Mouse (Mus musculus) liver, embryonic 14.5 days (tissue): ENCODE results near the gene Shroom1. TPM values are rescaled to one million over a fixed set of nuclear protein-coding genes. Genes with fewer than 3 reads are reported as not detected.
A peak's percentile ranks its signal among the peaks of the same experiment; 100 is the strongest.

Experiments
- ATAC-seq: fragments of 200-750 bp; cut with Nextera tagmentation; 2 replicates; pipeline ENCODE4 v1.8.0; 2017; ENCODE audit warnings: moderate number of reproducible peaks, mild to moderate bottlenecking, moderate library complexity; ENCODE audit not compliant: insufficient read depth
- DNase-seq, 3 experiments: peaks; one replicate each; pipeline ENCODE4 v3.0.0-alpha.2; 2012 to 2013; ENCODE audit warnings: low read depth in 3 of 3, low spot score in 3 of 3
- H3K27ac ChIP-seq: fragments of 300-500 bp; sonication (generic); 2 replicates; pipeline ENCODE4 v1.5.1; 2014; ENCODE audit warnings: moderate library complexity, mild to moderate bottlenecking, control low read depth, inconsistent platforms
- H3K27me3 ChIP-seq: fragments of 300-500 bp; sonication (generic); 2 replicates; pipeline ENCODE4 v1.6.1; 2014; ENCODE audit warnings: mild to moderate bottlenecking, low read length, moderate library complexity; ENCODE audit not compliant: control insufficient read depth, insufficient read depth
- H3K36me3 ChIP-seq: fragments of 300-500 bp; sonication (generic); replicated peaks from 2 replicates; pipeline ENCODE4 v1.6.1; 2014; ENCODE audit warnings: low read depth; ENCODE audit not compliant: control insufficient read depth, insufficient read depth
- H3K4me1 ChIP-seq, 2 experiments: fragments of 200-500 bp in 1 of 2; fragments of 300-500 bp in 1 of 2; sonication (generic) in 1 of 2; replicated peaks; 2 replicates each; pipeline ENCODE4 v1.6.1; 2012 to 2014; ENCODE audit warnings: antibody characterized with exemption in 1 of 2, inconsistent platforms in 1 of 2, low read length in 1 of 2; ENCODE audit not compliant: control insufficient read depth in 2 of 2, insufficient read depth in 2 of 2
- H3K4me2 ChIP-seq: fragments of 300-500 bp; sonication (generic); 2 replicates; pipeline ENCODE4 v1.6.1; 2014; ENCODE audit warnings: low read depth, mild to moderate bottlenecking, control low read depth, moderate library complexity
- H3K4me3 ChIP-seq, 2 experiments: fragments of 200-500 bp in 1 of 2; fragments of 300-500 bp in 1 of 2; sonication (generic) in 1 of 2; 2 replicates each; pipeline ENCODE4 v1.5.1; 2012 to 2014; ENCODE audit warnings: low read depth in 2 of 2, low read length in 2 of 2, mild to moderate bottlenecking in 2 of 2, control low read depth in 1 of 2, inconsistent platforms in 1 of 2, moderate library complexity in 1 of 2; ENCODE audit not compliant: insufficient read depth in 1 of 2
- H3K9ac ChIP-seq: fragments of 300-500 bp; sonication (generic); replicated peaks from 2 replicates; pipeline ENCODE4 v1.6.1; 2014; ENCODE audit warnings: mild to moderate bottlenecking, control low read depth, moderate library complexity
- H3K9me3 ChIP-seq: fragments of 300-500 bp; sonication (generic); 2 replicates; pipeline ENCODE4 v1.6.1; 2016; ENCODE audit warnings: low read length, mixed read lengths; ENCODE audit not compliant: control insufficient read depth
- CTCF ChIP-seq: IDR thresholded peaks from 2 replicates; pipeline ENCODE4 v1.5.1; 2016; ENCODE audit warnings: antibody characterized with exemption, low read depth, control low read depth
- EP300 ChIP-seq: IDR thresholded peaks from 2 replicates; pipeline ENCODE4 v1.6.1; 2016; ENCODE audit warnings: antibody characterized with exemption, low read depth
- WGBS: fragments of 180-500 bp; shearing (Covaris S2); extraction: QIAGEN DNeasy Blood & Tissue Kit; methylation state at CpG from one replicate; pipeline ENCODE4 v1.1.7; 2014; ENCODE audit not compliant: insufficient replicate concordance; 5-methylcytosine and 5-hydroxymethylcytosine counted together
- polyA plus RNA-seq, 2 experiments: library from polyadenylated mRNA; depleted of rRNA in 1 of 2; stranded (reverse) in 1 of 2; unstranded in 1 of 2; fragments of >200 nt; fragmentation: Nextera tagmentation in 1 of 2; extraction: Ambion mirVana in 1 of 2; gene quantifications; 2 replicates each; pipeline versions ENCODE4 v1.2.1 to v1.2.3; 2012 to 2014

The Shroom1 gene
- polyA plus RNA-seq, 2 experiments: 1.5 to 1.7 TPM

- Histone ChIP-seq H3K4me1 (peaks cover 24 to 40% of the 10 kb centered on the region in 2 experiments), H3K9me3 (no peaks in the 10 kb centered on the region), H3K36me3 (peaks cover 12% of the 10 kb centered on the region), H3K4me3 (no peak overlapping the region), H3K27ac (no peak overlapping the region), H3K4me2 (no peak overlapping the region), H3K9ac (no peak overlapping the region), H3K27me3 (no peaks in the 10 kb centered on the region)
- ATAC-seq (no peak), DNase-seq (no peak)
- no peak for TF ChIP-seq CTCF
- 83% methylated on average over 5 of the region's 5 CpGs for WGBS
Observed at GRCm38 (mm10) chr11:53428716-53429057, 28.3 kb upstream of the Shroom1 start.

DNA sequence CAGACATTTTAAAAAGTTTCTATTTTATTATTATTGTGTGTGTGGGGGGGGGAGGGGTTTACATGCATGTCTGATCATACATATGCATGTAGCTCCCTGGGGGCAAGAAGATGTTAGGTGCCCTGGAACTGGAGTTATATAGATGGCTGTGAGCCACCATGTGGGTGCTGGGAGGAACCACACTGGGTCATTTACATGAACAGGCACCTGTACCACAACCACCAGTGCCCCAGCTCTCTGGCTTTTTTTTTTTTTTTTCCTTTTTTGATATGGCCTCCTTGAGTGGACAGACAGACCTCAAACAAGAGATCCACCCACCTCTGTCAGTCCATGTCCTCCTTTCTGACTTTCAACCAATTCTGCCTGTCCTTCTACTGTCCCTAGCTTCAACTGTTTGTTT lies 27.8 kb upstream of the Shroom1 start:
- no peaks in the 10 kb centered on the region for H3K9me3 ChIP-seq
- peaks cover 24 to 39% of the 10 kb centered on the region in 2 experiments for H3K4me1 ChIP-seq
- peak overlapping the region; percentile 47 to 86; a peak in 3 of 4 replicates for H3K4me3 ChIP-seq
- peak overlapping the region; percentile 94 for H3K4me2 ChIP-seq
- TF ChIP-seq CTCF: 0 out of 2 replicates have a peak, but pooled peaks have one; percentile 4
- no peak for TF ChIP-seq EP300
- H3K27ac ChIP-seq: no peak overlapping the region
- no peak overlapping the region for H3K9ac ChIP-seq
- no peaks in the 10 kb centered on the region for H3K27me3 ChIP-seq
- DNase-seq: no peak
- no peak for ATAC-seq
- H3K36me3 ChIP-seq: peaks cover 12% of the 10 kb centered on the region

DNA sequence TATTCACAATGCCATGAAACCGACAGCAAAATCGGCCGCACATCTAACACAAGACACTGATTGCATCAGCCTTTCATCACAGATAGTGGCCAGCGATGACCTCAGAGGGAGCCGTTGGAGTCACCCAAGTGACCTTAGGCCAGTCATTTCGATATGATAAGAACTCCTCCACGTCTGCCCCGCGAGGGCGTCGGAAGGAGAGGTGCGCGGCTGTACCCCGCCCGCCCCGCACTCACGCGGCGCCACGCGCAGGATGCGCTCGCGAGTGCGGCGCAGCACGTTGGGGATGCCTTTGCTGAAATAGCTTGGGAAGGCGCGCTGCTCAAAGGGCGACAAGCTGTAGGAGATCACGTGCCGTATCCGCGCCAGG lies 26.7 kb upstream of the Shroom1 start:
- peak overlapping the region; percentile 80 to 86 for H3K4me3 ChIP-seq
- H3K36me3 ChIP-seq: peaks cover 12% of the 10 kb centered on the region
- WGBS: under 1% methylated on average over 34 of the region's 34 CpGs
- H3K27me3 ChIP-seq: no peaks in the 10 kb centered on the region
- DNase-seq (peak; percentile 42 to 54 (median 46)), ATAC-seq (peak; percentile 37)
- H3K27ac ChIP-seq: peak overlapping the region; percentile 67
- no peaks in the 10 kb centered on the region for H3K9me3 ChIP-seq
- peak overlapping the region; percentile 84 for H3K9ac ChIP-seq
- TF ChIP-seq CTCF (no peak), EP300 (no peak)
- peaks cover 24 to 35% of the 10 kb centered on the region in 2 experiments for H3K4me1 ChIP-seq
- H3K4me2 ChIP-seq: peak overlapping the region; percentile 94

- Histone ChIP-seq H3K4me3 (peak within 1 kb of the TSS; percentile 80 to 86), H3K9ac (peak within 1 kb of the TSS; percentile 84), H3K4me1 (peaks cover 24 to 31% of the 10 kb centered on the region in 2 experiments), H3K36me3 (peaks cover 12% of the 10 kb centered on the region), H3K9me3 (no peaks in the 10 kb centered on the region), H3K27me3 (no peaks in the 10 kb centered on the region), H3K27ac (peak within 1 kb of the TSS; percentile 67), H3K4me2 (peak within 1 kb of the TSS; percentile 94)
- under 1% methylated on average over 44 of the region's 44 CpGs for WGBS
- ATAC-seq (peak; percentile 89), DNase-seq (peak; percentile 99 to 100 (median 99))
- TF ChIP-seq EP300 (no peak), CTCF (no peak)
Observed at GRCm38 (mm10) chr11:53430670-53431346, 26.2 kb upstream of the Shroom1 start, which contains the start of the genes Uqcrq and Gdf9. Gene Uqcrq, minus strand, starts transcription at chr11:53430831. Gene Gdf9, plus strand, starts transcription at chr11:53431023.

GRCm38 (mm10) chr11:53431347-53432056 lies 25.5 kb upstream of the Shroom1 start:
- DNase-seq (peak in 2 of 3 experiments; percentile 44 to 46), ATAC-seq (peak; percentile 7)
- peaks cover 24 to 33% of the 10 kb centered on the region in 2 experiments for H3K4me1 ChIP-seq

More at GRCm38 (mm10) chr11:53431347-53432056, 25.5 kb upstream of the Shroom1 start:
- H3K36me3 ChIP-seq: peaks cover 12% of the 10 kb centered on the region
- WGBS: 3% methylated on average over 9 of the region's 9 CpGs
- peak overlapping the region; percentile 94 for H3K4me2 ChIP-seq
- TF ChIP-seq EP300 (peak; percentile 67), CTCF (no peak)
- no peaks in the 10 kb centered on the region for H3K9me3 ChIP-seq
- H3K27ac ChIP-seq: peak overlapping the region; percentile 62
- peak overlapping the region; percentile 15; the same call in 1 of the 2 replicates for H3K9ac ChIP-seq
- H3K4me3 ChIP-seq: peak overlapping the region; percentile 80 to 86
- H3K27me3 ChIP-seq: no peaks in the 10 kb centered on the region
